Mouse (Mus musculus) lung, postnatal 0 days (tissue): ENCODE measurements around the gene Cers3.

Experiments used
- CTCF ChIP-seq: IDR thresholded peaks from 2 replicates; pipeline ENCODE4 v1.5.1; 2016; ENCODE audit warnings: antibody characterized with exemption, mild to moderate bottlenecking
- EP300 ChIP-seq: IDR thresholded peaks from 2 replicates; pipeline ENCODE4 v1.6.1; 2016; ENCODE audit warnings: antibody characterized with exemption, mild to moderate bottlenecking, control low read depth

- TF ChIP-seq CTCF = no peak
- TF ChIP-seq EP300 = no peak
These were observed 57.5 kb downstream of the Cers3 start for GRCm38 (mm10) chr7:66800784-66801183.
